Mouse (Mus musculus) 3134 (cell line): ENCODE measurements at regions not wholly inside any gene's neighbourhood (a gene's known extent, or its start where the extent isn't known, plus 50 kb on each side); places are given as distances from the start of the nearest gene placed in this dataset.

Experiments
- DNase-seq: peaks from one replicate; pipeline ENCODE4 v3.0.0-alpha.2; 2011; ENCODE audit warnings: low spot score; ENCODE audit not compliant: insufficient read length; ENCODE audit errors: extremely low read depth

GRCm38 (mm10) chr9:26383996-26384395 lies 349.5 kb upstream of the B3gat1 start:
- DNase-seq, result no peak

GRCm38 (mm10) chr9:26398635-26399034 lies 334.9 kb upstream of the B3gat1 start:
- no peak for DNase-seq

GRCm38 (mm10) chr9:26422897-26423823 lies 310.4 kb upstream of the B3gat1 start:
- no peak for DNase-seq

- DNase-seq, result no peak
Measured at GRCm38 (mm10) chr9:26435507-26435906, 298.0 kb upstream of the B3gat1 start.

GRCm38 (mm10) chr9:26437244-26437643 lies 296.3 kb upstream of the B3gat1 start:
- no peak for DNase-seq

GRCm38 (mm10) chr9:26453924-26454323 lies 279.6 kb upstream of the B3gat1 start:
- no peak for DNase-seq

GRCm38 (mm10) chr9:26461081-26461480 lies 272.4 kb upstream of the B3gat1 start:
- no peak for DNase-seq

- DNase-seq, result no peak
Measured at GRCm38 (mm10) chr9:26470694-26471392, 262.7 kb upstream of the B3gat1 start.

GRCm38 (mm10) chr9:26476341-26476740 lies 257.2 kb upstream of the B3gat1 start:
- DNase-seq, result no peak

- no peak for DNase-seq
Measured at GRCm38 (mm10) chr9:26480881-26481280, 252.6 kb upstream of the B3gat1 start.

GRCm38 (mm10) chr9:26481890-26482289 lies 251.6 kb upstream of the B3gat1 start:
- DNase-seq, result no peak

GRCm38 (mm10) chr9:26493740-26494139 lies 239.8 kb upstream of the B3gat1 start:
- no peak for DNase-seq

- DNase-seq, result no peak
Measured at GRCm38 (mm10) chr9:26502027-26502426, 231.5 kb upstream of the B3gat1 start.

GRCm38 (mm10) chr9:26505941-26506340 lies 227.6 kb upstream of the B3gat1 start:
- DNase-seq, result no peak

GRCm38 (mm10) chr9:26518651-26519050 lies 214.9 kb upstream of the B3gat1 start:
- peak; percentile 25 for DNase-seq

GRCm38 (mm10) chr9:26519581-26520501 lies 213.7 kb upstream of the B3gat1 start:
- DNase-seq, result peak; percentile 11

GRCm38 (mm10) chr9:26524089-26524488 lies 209.4 kb upstream of the B3gat1 start:
- no peak for DNase-seq

- DNase-seq, result no peak
Measured at GRCm38 (mm10) chr9:26528761-26529160, 204.8 kb upstream of the B3gat1 start.

- DNase-seq, result no peak
Measured at GRCm38 (mm10) chr9:26539042-26539441, 194.5 kb upstream of the B3gat1 start.

GRCm38 (mm10) chr9:26548328-26548922 lies 185.1 kb upstream of the B3gat1 start:
- no peak for DNase-seq
